36 mouse cellular contexts compared by ENCODE assay signal in genomic region chr5:28277279-28277678, GRCm38 (mm10). TPM values are rescaled to one million over a fixed set of nuclear protein-coding genes. Genes with fewer than 3 reads are reported as not detected.
"Had no signal": no experiment of that assay in that cellular context is flagged by ENCODE, and none has a peak within 500 bp of the region (broad histone marks: within the 10 kb centered on the region; RNA-seq: fewer than 3 reads in every experiment).

No protein-coding gene starts in this region.

- H3K27ac ChIP-seq: heart, embryonic 10.5 days; heart, embryonic 13.5 days; heart, embryonic 15.5 days; hindbrain, embryonic 10.5 days; hindbrain, embryonic 12.5 days; hindbrain, embryonic 13.5 days; hindbrain, embryonic 14.5 days; hindbrain, embryonic 15.5 days; hindbrain, postnatal 0 days; kidney, embryonic 15.5 days; kidney, postnatal 0 days; layer of hippocampus, adult 2 months; left cerebral cortex, adult 2 months had no signal

- DNase-seq: heart, postnatal 10 days; heart, postnatal 14 days; heart, postnatal 36 days; heart, postnatal 4 days; kidney, adult 11 months; kidney, adult 18-20 months; kidney, adult 2 months; kidney, adult 8-10 months; kidney, adult 9 months; kidney, postnatal 10 days; kidney, postnatal 14 days; kidney, postnatal 25 days; kidney, postnatal 36 days; kidney, postnatal 4 days; layer of hippocampus, adult 9-11 months; layer of hippocampus, postnatal 36 days had no signal

- H3K36me3 ChIP-seq: heart, embryonic 10.5 days; heart, embryonic 12.5 days; heart, embryonic 13.5 days; heart, embryonic 15.5 days; hindbrain, embryonic 10.5 days; hindbrain, embryonic 12.5 days; hindbrain, embryonic 13.5 days; hindbrain, embryonic 15.5 days; kidney, embryonic 15.5 days had no signal

- H3K9ac ChIP-seq: heart, embryonic 12.5 days; heart, embryonic 13.5 days; heart, embryonic 15.5 days; hindbrain, embryonic 12.5 days; hindbrain, embryonic 13.5 days; hindbrain, embryonic 14.5 days; hindbrain, embryonic 15.5 days; kidney, embryonic 15.5 days had no signal

- H3K27me3 ChIP-seq: heart, embryonic 15.5 days; hindbrain, embryonic 12.5 days; hindbrain, embryonic 13.5 days; hindbrain, embryonic 15.5 days; kidney, embryonic 15.5 days had no signal

- ATAC-seq: hindbrain, embryonic 16.5 days; hindbrain, postnatal 0 days; inflammation-experienced regulatory T-cells, adult 6 months had no signal

- H3K4me1 ChIP-seq: heart, embryonic 10.5 days; heart, embryonic 12.5 days; heart, embryonic 13.5 days; heart, embryonic 15.5 days; hindbrain, embryonic 10.5 days; hindbrain, embryonic 12.5 days; hindbrain, embryonic 15.5 days; kidney, embryonic 15.5 days had no signal

- H3K4me2 ChIP-seq: heart, embryonic 11.5 days; heart, embryonic 12.5 days; heart, embryonic 13.5 days; heart, embryonic 15.5 days; hindbrain, embryonic 12.5 days; hindbrain, embryonic 13.5 days; hindbrain, embryonic 14.5 days; hindbrain, embryonic 15.5 days; kidney, embryonic 15.5 days had no signal

- H3K4me3 ChIP-seq: heart, embryonic 10.5 days; heart, embryonic 12.5 days; heart, embryonic 13.5 days; heart, embryonic 15.5 days; hindbrain, embryonic 10.5 days; hindbrain, embryonic 12.5 days; hindbrain, embryonic 13.5 days; hindbrain, embryonic 15.5 days; kidney, embryonic 15.5 days; layer of hippocampus, adult 2 months; left cerebral cortex, adult 2 months had no signal

- H3K9me3 ChIP-seq: heart, embryonic 10.5 days; heart, embryonic 12.5 days; heart, embryonic 13.5 days; heart, embryonic 15.5 days; hindbrain, embryonic 10.5 days; hindbrain, embryonic 12.5 days; hindbrain, embryonic 13.5 days; hindbrain, embryonic 15.5 days; kidney, embryonic 15.5 days had no signal

RNA-seq across cellular contexts. Expression of gene Cnpy1, which starts 31.7 kb away (rescaled TPM):
- polyA plus RNA-seq: heart, embryonic 11.5 days; heart, embryonic 13.5 days; heart, embryonic 14.5 days; heart, embryonic 15.5 days; heart, embryonic 16.5 days; heart, postnatal 0 days; inflammation-experienced regulatory T-cells, adult 6 months had no signal
